Mouse (Mus musculus) bone marrow, adult 2 months (tissue): ENCODE data around the gene Otulin. TPM values are rescaled to one million over a fixed set of nuclear protein-coding genes. Genes with fewer than 3 reads are reported as not detected.

ENCODE experiments used
- H3K27ac ChIP-seq: fragments of 200-500 bp; 2 replicates; pipeline ENCODE4 v1.5.1; 2012; ENCODE audit warnings: low read depth, mild to moderate bottlenecking, control low read depth, inconsistent platforms, low read length; ENCODE audit not compliant: control insufficient read depth, poor library complexity, insufficient read depth
- H3K4me1 ChIP-seq: fragments of 200-500 bp; 2 replicates; pipeline ENCODE4 v1.6.1; 2011; ENCODE audit warnings: low read length; ENCODE audit not compliant: control insufficient read depth, insufficient read depth
- H3K4me3 ChIP-seq: fragments of 200-500 bp; replicated peaks from 2 replicates; pipeline ENCODE3; 2011; ENCODE audit warnings: mild to moderate bottlenecking, low read depth, low read length, control low read depth; ENCODE audit not compliant: control insufficient read depth
- CTCF ChIP-seq: fragments of 200-500 bp; IDR thresholded peaks from 2 replicates; pipeline ENCODE4 v1.5.1; 2011; ENCODE audit warnings: low read length, control low read depth; ENCODE audit not compliant: control insufficient read depth, insufficient read depth
- POLR2A ChIP-seq: fragments of 200-500 bp; IDR thresholded peaks from 2 replicates; pipeline ENCODE4 v1.6.1; 2011; ENCODE audit warnings: low read depth, mild to moderate bottlenecking, control low read depth, low read length, borderline replicate concordance; ENCODE audit not compliant: control insufficient read depth
- WGBS: fragments of 180-500 bp; shearing (Covaris S2); methylation state at CpG from one replicate; pipeline ENCODE4 v1.1.7; 2018; 5-methylcytosine and 5-hydroxymethylcytosine counted together
- polyA plus RNA-seq: library from polyadenylated mRNA; stranded (reverse); fragments of >200 nt; gene quantifications from 2 replicates; pipeline ENCODE4 v1.2.4, GENCODE M21; 2011; ENCODE audit warnings: low replicate concordance; ENCODE audit not compliant: missing spikeins, insufficient read depth, insufficient read length

Gene Otulin
- polyA plus RNA-seq, 1 experiment: 40.7 TPM

GRCm38 (mm10) chr15:27503221-27503620 lies 127.3 kb downstream of the Otulin start:
- TF ChIP-seq POLR2A: no peak
- no peak for TF ChIP-seq CTCF
- Histone ChIP-seq H3K4me3 (no peak overlapping the region), H3K27ac (no peak overlapping the region), H3K4me1 (no peaks in the 10 kb centered on the region; the same call in 1 of the 2 replicates)
- WGBS: 43% methylated on average over 9 of the region's 9 CpGs

GRCm38 (mm10) chr15:27502338-27502737 lies 128.2 kb downstream of the Otulin start:
- Histone ChIP-seq H3K27ac (no peak overlapping the region), H3K4me3 (no peak overlapping the region), H3K4me1 (no peaks in the 10 kb centered on the region; the same call in 1 of the 2 replicates)
- TF ChIP-seq CTCF (no peak), POLR2A (no peak)
- 93% methylated on average over 13 of the region's 13 CpGs for WGBS

DNA sequence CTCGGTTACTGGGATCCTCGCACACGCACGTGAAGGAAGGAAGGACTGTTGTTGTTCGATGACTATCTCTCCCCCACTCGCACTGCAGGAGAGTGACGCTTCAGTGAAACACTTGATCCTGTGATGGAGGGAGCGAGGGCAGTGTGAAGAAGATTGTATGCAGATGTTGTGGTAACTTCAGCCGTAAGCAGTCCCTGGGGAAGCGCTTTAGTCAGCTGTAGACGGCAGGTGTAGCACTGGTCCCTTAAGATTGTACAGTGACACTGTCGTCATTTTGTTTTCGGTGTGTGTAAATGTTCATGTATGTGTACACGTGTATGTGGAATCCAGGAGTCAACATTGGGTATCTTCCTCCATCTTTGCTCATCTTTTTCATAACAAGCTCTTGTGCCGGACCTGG lies 130.1 kb downstream of the Otulin start:
- 80% methylated on average over 15 of the region's 15 CpGs for whole genome bisulfite sequencing
- Histone ChIP-seq H3K4me1 (peaks cover 3% of the 10 kb centered on the region), H3K27ac (no peak overlapping the region), H3K4me3 (no peak overlapping the region)
- TF ChIP-seq CTCF (no peak), POLR2A (no peak)

DNA sequence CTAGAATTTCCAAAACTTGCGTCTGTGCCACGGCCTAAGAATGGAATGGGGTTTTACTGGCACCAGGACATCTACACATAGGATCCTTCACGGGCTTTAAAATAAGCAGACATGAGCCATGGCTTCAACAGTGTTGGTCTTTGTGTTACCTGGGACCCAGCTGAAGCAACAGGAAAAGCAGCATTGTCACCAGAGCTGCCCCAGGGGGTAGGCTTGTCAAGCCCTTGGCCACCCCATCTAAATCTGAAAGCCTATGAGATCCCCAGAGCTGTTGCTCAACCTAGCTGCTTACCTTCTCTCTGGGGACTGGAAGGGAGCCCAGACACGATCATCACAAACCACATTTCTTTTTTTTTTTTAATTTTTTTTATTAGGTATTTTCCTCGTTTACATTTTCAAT lies 132.4 kb downstream of the Otulin start:
- Histone ChIP-seq H3K27ac (peak overlapping the region; percentile 41; the same call in 1 of the 2 replicates), H3K4me3 (no peak overlapping the region), H3K4me1 (peaks cover 4% of the 10 kb centered on the region)
- TF ChIP-seq CTCF (no peak), POLR2A (no peak)
- WGBS: 55% methylated on average over 5 of the region's 5 CpGs

- Histone ChIP-seq H3K27ac (peak overlapping the region; percentile 72), H3K4me1 (peaks cover 4% of the 10 kb centered on the region), H3K4me3 (no peak overlapping the region)
- 57% methylated on average over 7 of the region's 7 CpGs for WGBS
- TF ChIP-seq POLR2A: no peak
- no peak for TF ChIP-seq CTCF
These were observed 133.0 kb downstream of the Otulin start for GRCm38 (mm10) chr15:27497300-27497997.

- TF ChIP-seq CTCF (no peak), POLR2A (peak; percentile 68)
- peak overlapping the region; percentile 93 for H3K27ac ChIP-seq
- no peak overlapping the region for H3K4me3 ChIP-seq
- 56% methylated on average over 11 of the region's 11 CpGs for WGBS
- H3K4me1 ChIP-seq: peaks cover 4% of the 10 kb centered on the region
These were observed 133.7 kb downstream of the Otulin start for GRCm38 (mm10) chr15:27496596-27497299.

- H3K4me3 ChIP-seq: no peak overlapping the region
- no peak for TF ChIP-seq CTCF
- no peak for TF ChIP-seq POLR2A
- peak overlapping the region; percentile 50; the same call in 1 of the 2 replicates for H3K27ac ChIP-seq
- 85% methylated on average over 5 of the region's 5 CpGs for WGBS
- peaks cover 4% of the 10 kb centered on the region for H3K4me1 ChIP-seq
These were observed 134.5 kb downstream of the Otulin start for GRCm38 (mm10) chr15:27495981-27496401.

DNA sequence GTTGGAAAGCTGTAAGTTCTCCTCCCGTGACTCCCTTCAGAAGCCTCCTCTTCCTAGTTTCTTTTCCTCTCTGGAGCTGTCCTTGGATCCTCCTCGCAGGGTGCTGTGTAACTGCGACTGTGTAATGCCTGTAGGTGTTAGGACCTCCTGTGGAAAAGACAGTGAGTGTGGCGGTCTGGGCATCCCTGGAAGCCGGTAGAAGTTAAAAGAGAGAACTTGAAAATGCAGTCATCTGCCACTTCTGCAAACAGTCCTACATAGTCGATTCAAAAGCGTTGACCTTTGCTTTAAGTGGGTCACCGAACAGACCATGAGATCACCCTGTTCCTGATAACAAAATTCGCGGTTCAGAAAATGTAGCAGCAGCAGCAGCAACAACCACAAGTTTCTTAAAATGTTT lies 137.0 kb downstream of the Otulin start:
- Histone ChIP-seq H3K4me1 (peaks cover 4% of the 10 kb centered on the region), H3K27ac (peak overlapping the region; percentile 47), H3K4me3 (no peak overlapping the region)
- TF ChIP-seq POLR2A (no peak), CTCF (no peak)
- 57% methylated on average over 10 of the region's 10 CpGs for WGBS

DNA sequence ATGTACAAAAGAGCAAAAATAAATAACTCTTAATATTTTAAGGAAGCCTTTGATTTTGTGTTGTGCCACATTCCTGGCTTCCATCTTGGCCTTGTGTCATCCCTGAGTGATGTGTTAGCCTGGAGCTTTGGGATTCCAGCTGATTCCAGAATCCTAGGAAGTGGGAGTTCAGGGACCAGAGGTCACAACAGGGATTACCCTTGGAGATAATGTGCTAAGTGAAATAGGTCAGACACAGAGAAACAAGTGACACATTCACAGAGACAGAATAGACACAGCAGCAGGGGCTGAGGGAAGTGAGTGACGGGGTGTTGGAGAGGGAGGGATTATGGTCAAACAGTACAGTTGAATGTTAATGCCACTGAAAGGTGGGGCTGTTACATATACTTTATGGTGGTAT lies 137.8 kb downstream of the Otulin start:
- TF ChIP-seq POLR2A: no peak
- no peak for TF ChIP-seq CTCF
- Histone ChIP-seq H3K27ac (no peak overlapping the region), H3K4me1 (peaks cover 4% of the 10 kb centered on the region), H3K4me3 (no peak overlapping the region)
- WGBS: 71% methylated on average over 1 of the region's 1 CpGs

Other genes with a start within 250 kb of the Otulin start
- 20.7 and 26.7 TPM in 2 replicates for gene Ank, start 164.0 kb downstream of the Otulin start, polyA plus RNA-seq
- gene Otulinl, start 50.9 kb upstream of the Otulin start, polyA plus RNA-seq: 6.6 and 12.2 TPM in 2 replicates